Mouse (Mus musculus): Measurements from ENCODE around the gene Mapk12.

GRCm38 (mm10) chr15:89161397-89161796 is 20.9 kb upstream of the Mapk12 start:
- TF ChIP-seq CTCF (IDR thresholded peaks at IDR 0.05; ENCODE audit: low read depth) (no peak), EP300 (IDR thresholded peaks at IDR 0.05; ENCODE audit: low read depth) (no peak)

Measured in heart, postnatal 0 days (tissue).